Mouse (Mus musculus) embryonic facial prominence, embryonic 13.5 days (tissue): ENCODE results near the gene Atp8b3. TPM values are rescaled to one million over a fixed set of nuclear protein-coding genes. Genes with fewer than 3 reads are reported as not detected.

ENCODE experiments used
- ATAC-seq: fragments of 200-750 bp; cut with Nextera tagmentation; 2 replicates; pipeline ENCODE4 v1.8.0; 2017; ENCODE audit warnings: low read depth; ENCODE audit not compliant: insufficient number of reproducible peaks, insufficient read depth, low FRiP score, low TSS enrichment
- H3K27ac ChIP-seq: fragments of 300-500 bp; sonication (generic); 2 replicates; pipeline ENCODE4 v1.5.1; 2015; ENCODE audit warnings: moderate library complexity, mild to moderate bottlenecking, inconsistent platforms
- H3K27me3 ChIP-seq: fragments of 300-500 bp; sonication (generic); 2 replicates; pipeline ENCODE4 v1.6.1; 2015; ENCODE audit warnings: mild to moderate bottlenecking, inconsistent platforms
- H3K36me3 ChIP-seq: fragments of 300-500 bp; sonication (generic); 2 replicates; pipeline ENCODE4 v1.6.1; 2015; ENCODE audit warnings: mild to moderate bottlenecking, inconsistent platforms
- H3K4me1 ChIP-seq: fragments of 300-500 bp; sonication (generic); 2 replicates; pipeline ENCODE4 v1.6.1; 2015; ENCODE audit warnings: inconsistent platforms
- H3K4me2 ChIP-seq: fragments of 300-500 bp; sonication (generic); 2 replicates; pipeline ENCODE4 v1.6.1; 2015; ENCODE audit warnings: moderate library complexity, mild to moderate bottlenecking, inconsistent platforms
- H3K4me3 ChIP-seq: fragments of 300-500 bp; sonication (generic); 2 replicates; pipeline ENCODE4 v1.5.1; 2015; ENCODE audit warnings: mild to moderate bottlenecking, inconsistent platforms
- H3K9ac ChIP-seq: fragments of 300-500 bp; sonication (generic); 2 replicates; pipeline ENCODE4 v1.6.1; 2015; ENCODE audit warnings: mild to moderate bottlenecking, inconsistent platforms
- H3K9me3 ChIP-seq: fragments of 300-500 bp; sonication (generic); 2 replicates; pipeline ENCODE4 v1.6.1; 2016; ENCODE audit warnings: inconsistent platforms
- WGBS: fragments of 180-500 bp; shearing (Covaris S2); methylation state at CpG from one replicate; pipeline ENCODE4 v1.1.7; 2015; ENCODE audit warnings: mixed read lengths; 5-methylcytosine and 5-hydroxymethylcytosine counted together
- polyA plus RNA-seq: library from polyadenylated mRNA; unstranded; fragments of >200 nt; fragmentation: Nextera tagmentation; extraction: Ambion mirVana; gene quantifications from 2 replicates; pipeline ENCODE4 v1.2.1, GENCODE M21; 2015

The Atp8b3 gene
- polyA plus RNA-seq, 1 experiment from 2014 or later, result 0.04 TPM

GRCm38 (mm10) chr10:80577195-80578130, 38.5 kb upstream of the Atp8b3 start, which contains the start of gene Klf16:
Gene Klf16 (minus strand): TSS chr10:80577321.
- H3K4me1 ChIP-seq, result peaks cover 50% of the 10 kb centered on the region
- ATAC-seq, result peak; percentile 82

GRCm38 (mm10) chr10:80576351-80577194, 37.6 kb upstream of the Atp8b3 start:
- peak overlapping the region; percentile 95 for H3K27ac ChIP-seq
- H3K9ac ChIP-seq, result peak overlapping the region; percentile 86
- ATAC-seq, result no peak; the same call in 1 of the 2 replicates
- no peaks in the 10 kb centered on the region for H3K9me3 ChIP-seq
- peaks cover 59% of the 10 kb centered on the region for H3K4me1 ChIP-seq
- peak overlapping the region; percentile 89 for H3K4me3 ChIP-seq
- no peaks in the 10 kb centered on the region for H3K27me3 ChIP-seq
- WGBS, result under 1% methylated on average over 94 of the region's 96 CpGs
- H3K4me2 ChIP-seq, result peak overlapping the region; percentile 88
- H3K36me3 ChIP-seq, result no peaks in the 10 kb centered on the region

More at GRCm38 (mm10) chr10:80577195-80578130, 38.5 kb upstream of the Atp8b3 start, which contains the start of gene Klf16:
- Histone ChIP-seq H3K4me3 (peak within 1 kb of the TSS; percentile 89), H3K9me3 (no peaks in the 10 kb centered on the region), H3K36me3 (peaks cover 2% of the 10 kb centered on the region; the same call in 1 of the 2 replicates), H3K27me3 (no peaks in the 10 kb centered on the region), H3K4me2 (peak within 1 kb of the TSS; percentile 88), H3K27ac (peak within 1 kb of the TSS; percentile 95), H3K9ac (peak within 1 kb of the TSS; percentile 86)
- under 1% methylated on average over 94 of the region's 97 CpGs for WGBS

- Histone ChIP-seq H3K4me2 (peak overlapping the region; percentile 88), H3K4me3 (peak overlapping the region; percentile 89), H3K27ac (peak overlapping the region; percentile 95; the same call in 1 of the 2 replicates), H3K4me1 (peaks cover 66% of the 10 kb centered on the region), H3K9ac (peak overlapping the region; percentile 86), H3K9me3 (no peaks in the 10 kb centered on the region), H3K36me3 (no peaks in the 10 kb centered on the region), H3K27me3 (no peaks in the 10 kb centered on the region)
- WGBS, result 12% methylated on average over 17 of the region's 17 CpGs
- no peak for ATAC-seq
Observed at GRCm38 (mm10) chr10:80575925-80576324, 37.0 kb upstream of the Atp8b3 start.

GRCm38 (mm10) chr10:80574896-80575295, 36.0 kb upstream of the Atp8b3 start:
- peaks cover 76% of the 10 kb centered on the region for H3K4me1 ChIP-seq
- H3K36me3 ChIP-seq, result no peaks in the 10 kb centered on the region
- H3K9me3 ChIP-seq, result no peaks in the 10 kb centered on the region
- ATAC-seq, result no peak
- WGBS, result 76% methylated on average over 3 of the region's 3 CpGs
- H3K27me3 ChIP-seq, result no peaks in the 10 kb centered on the region
- H3K27ac ChIP-seq, result no peak overlapping the region
- peak overlapping the region; percentile 88 for H3K4me2 ChIP-seq
- H3K4me3 ChIP-seq, result peak overlapping the region; percentile 89
- peak overlapping the region; percentile 86 for H3K9ac ChIP-seq

GRCm38 (mm10) chr10:80573944-80574343, 35.0 kb upstream of the Atp8b3 start:
- Histone ChIP-seq H3K4me1 (peaks cover 74% of the 10 kb centered on the region), H3K27ac (no peak overlapping the region), H3K9ac (peak overlapping the region; percentile 86), H3K9me3 (no peaks in the 10 kb centered on the region), H3K27me3 (no peaks in the 10 kb centered on the region), H3K4me3 (no peak overlapping the region), H3K4me2 (peak overlapping the region; percentile 24; the same call in 1 of the 2 replicates), H3K36me3 (no peaks in the 10 kb centered on the region)
- 53% methylated on average over 9 of the region's 9 CpGs for WGBS
- no peak for ATAC-seq

GRCm38 (mm10) chr10:80572477-80572876, 33.6 kb upstream of the Atp8b3 start:
- ATAC-seq, result no peak
- no peaks in the 10 kb centered on the region for H3K9me3 ChIP-seq
- H3K4me2 ChIP-seq, result no peak overlapping the region
- 84% methylated on average over 2 of the region's 2 CpGs for WGBS
- peaks cover 65% of the 10 kb centered on the region for H3K4me1 ChIP-seq
- H3K4me3 ChIP-seq, result no peak overlapping the region
- H3K27ac ChIP-seq, result no peak overlapping the region
- peaks cover 14% of the 10 kb centered on the region for H3K36me3 ChIP-seq
- H3K27me3 ChIP-seq, result no peaks in the 10 kb centered on the region
- H3K9ac ChIP-seq, result no peak overlapping the region

- peaks cover 72% of the 10 kb centered on the region for H3K4me1 ChIP-seq
- H3K9me3 ChIP-seq, result no peaks in the 10 kb centered on the region
- no peaks in the 10 kb centered on the region for H3K27me3 ChIP-seq
- peak overlapping the region; percentile 20 for H3K4me3 ChIP-seq
- peak overlapping the region; percentile 51 for H3K4me2 ChIP-seq
- 22% methylated on average over 30 of the region's 30 CpGs for WGBS
- H3K9ac ChIP-seq, result peak overlapping the region; percentile 65
- H3K36me3 ChIP-seq, result peaks cover 18% of the 10 kb centered on the region
- ATAC-seq, result no peak
- peak overlapping the region; percentile 55; the same call in 1 of the 2 replicates for H3K27ac ChIP-seq
Observed at GRCm38 (mm10) chr10:80570871-80571836, 32.2 kb upstream of the Atp8b3 start.

GRCm38 (mm10) chr10:80570419-80570818, 31.5 kb upstream of the Atp8b3 start:
- H3K4me2 ChIP-seq, result peak overlapping the region; percentile 51
- no peaks in the 10 kb centered on the region for H3K9me3 ChIP-seq
- WGBS, result 86% methylated on average over 10 of the region's 10 CpGs
- 0 out of 2 replicates have a peak overlapping the region, but pooled peaks have one; percentile 20 for H3K4me3 ChIP-seq
- H3K4me1 ChIP-seq, result peaks cover 65% of the 10 kb centered on the region
- peaks cover 18% of the 10 kb centered on the region for H3K36me3 ChIP-seq
- H3K27me3 ChIP-seq, result no peaks in the 10 kb centered on the region
- peak overlapping the region; percentile 65; the same call in 1 of the 2 replicates for H3K9ac ChIP-seq
- ATAC-seq, result no peak
- 0 out of 2 replicates have a peak overlapping the region, but pooled peaks have one; percentile 55 for H3K27ac ChIP-seq

GRCm38 (mm10) chr10:80569664-80570066, 30.7 kb upstream of the Atp8b3 start:
- ATAC-seq, result no peak
- Histone ChIP-seq H3K36me3 (peaks cover 18% of the 10 kb centered on the region), H3K4me1 (peaks cover 58% of the 10 kb centered on the region), H3K4me2 (peak overlapping the region; percentile 16), H3K9me3 (no peaks in the 10 kb centered on the region), H3K4me3 (no peak overlapping the region), H3K27me3 (no peaks in the 10 kb centered on the region), H3K27ac (no peak overlapping the region; the same call in 1 of the 2 replicates), H3K9ac (no peak overlapping the region)
- 24% methylated on average over 10 of the region's 10 CpGs for WGBS

GRCm38 (mm10) chr10:80568876-80569275, 30.0 kb upstream of the Atp8b3 start:
- ATAC-seq, result no peak
- Histone ChIP-seq H3K4me1 (peaks cover 54% of the 10 kb centered on the region), H3K4me2 (no peak overlapping the region), H3K4me3 (no peak overlapping the region), H3K9ac (no peak overlapping the region), H3K27me3 (no peaks in the 10 kb centered on the region), H3K27ac (no peak overlapping the region), H3K9me3 (no peaks in the 10 kb centered on the region), H3K36me3 (peaks cover 18% of the 10 kb centered on the region)
- 96% methylated on average over 29 of the region's 29 CpGs for WGBS
